Mouse (Mus musculus) neural tube, embryonic 11.5 days (tissue): ENCODE measurements around the gene Dock1. TPM values are rescaled to one million over a fixed set of nuclear protein-coding genes. Genes with fewer than 3 reads are reported as not detected.

ENCODE experiments used
- ATAC-seq: fragments of 200-750 bp; cut with Nextera tagmentation; 2 replicates; pipeline ENCODE4 v1.8.0; 2017; ENCODE audit warnings: moderate number of reproducible peaks, mild to moderate bottlenecking, moderate TSS enrichment, moderate library complexity; ENCODE audit not compliant: insufficient read depth, low FRiP score, low TSS enrichment
- DNase-seq: peaks from one replicate; pipeline ENCODE4 v3.0.0-alpha.2; 2015; ENCODE audit warnings: low spot score
- H3K27ac ChIP-seq: fragments of 300-500 bp; sonication (generic); 2 replicates; pipeline ENCODE4 v1.5.1; 2014; ENCODE audit warnings: low read depth, mild to moderate bottlenecking, low read length
- H3K27me3 ChIP-seq: fragments of 300-500 bp; sonication (generic); 2 replicates; pipeline ENCODE4 v1.6.1; 2014; ENCODE audit warnings: mild to moderate bottlenecking, low read length, mixed read lengths; ENCODE audit not compliant: control insufficient read depth, insufficient read depth
- H3K36me3 ChIP-seq: fragments of 300-500 bp; sonication (generic); 2 replicates; pipeline ENCODE4 v1.6.1; 2014; ENCODE audit warnings: mild to moderate bottlenecking, low read length, moderate library complexity, mixed read lengths; ENCODE audit not compliant: control insufficient read depth, insufficient read depth
- H3K4me1 ChIP-seq: fragments of 300-500 bp; sonication (generic); 2 replicates; pipeline ENCODE4 v1.6.1; 2014; ENCODE audit warnings: low read length, mixed read lengths; ENCODE audit not compliant: control insufficient read depth, insufficient read depth
- H3K4me2 ChIP-seq: fragments of 300-500 bp; sonication (generic); 2 replicates; pipeline ENCODE4 v1.6.1; 2014; ENCODE audit warnings: low read depth, mild to moderate bottlenecking, moderate library complexity
- H3K4me3 ChIP-seq: fragments of 300-500 bp; sonication (generic); 2 replicates; pipeline ENCODE4 v1.5.1; 2014; ENCODE audit warnings: low read depth, low read length
- H3K9ac ChIP-seq: fragments of 300-500 bp; sonication (generic); 2 replicates; pipeline ENCODE4 v1.6.1; 2014; ENCODE audit warnings: mild to moderate bottlenecking, low read length
- H3K9me3 ChIP-seq: fragments of 300-500 bp; sonication (generic); 2 replicates; pipeline ENCODE4 v1.6.1; 2016; ENCODE audit warnings: low read length; ENCODE audit not compliant: control insufficient read depth
- WGBS: fragments of 180-500 bp; shearing (Covaris S2); extraction: QIAGEN DNeasy Blood & Tissue Kit; methylation state at CpG from one replicate; pipeline ENCODE4 v1.1.7; 2014; 5-methylcytosine and 5-hydroxymethylcytosine counted together
- polyA plus RNA-seq: library from polyadenylated mRNA; unstranded; fragments of >200 nt; fragmentation: Nextera tagmentation; extraction: Ambion mirVana; gene quantifications from 2 replicates; pipeline ENCODE4 v1.2.1, GENCODE M21; 2014

The Dock1 gene
- polyA plus RNA-seq, 1 experiment from 2014 or later: 26.3 TPM

- no peaks in the 10 kb centered on the region for H3K27me3 ChIP-seq
- no peak for ATAC-seq
- no peak overlapping the region for H3K27ac ChIP-seq
- no peak overlapping the region for H3K4me3 ChIP-seq
- H3K4me1 ChIP-seq: no peaks in the 10 kb centered on the region
- no peak for DNase-seq
- no peaks in the 10 kb centered on the region for H3K36me3 ChIP-seq
- H3K4me2 ChIP-seq: no peak overlapping the region
- no peaks in the 10 kb centered on the region for H3K9me3 ChIP-seq
- 71% methylated on average over 3 of the region's 3 CpGs for WGBS
- H3K9ac ChIP-seq: no peak overlapping the region
Measured at GRCm38 (mm10) chr7:135031466-135031865, 361.0 kb downstream of the Dock1 start.

- ATAC-seq (no peak), DNase-seq (no peak)
- WGBS: 77% methylated on average over 5 of the region's 5 CpGs
Measured at GRCm38 (mm10) chr7:135034811-135035210, 364.4 kb downstream of the Dock1 start.

GRCm38 (mm10) chr7:135035651-135036050 is 365.2 kb downstream of the Dock1 start:
- no peaks in the 10 kb centered on the region for H3K4me1 ChIP-seq
- no peak for DNase-seq
- 67% methylated on average over 2 of the region's 2 CpGs for WGBS
- H3K9ac ChIP-seq: no peak overlapping the region
- H3K4me2 ChIP-seq: no peak overlapping the region
- H3K27ac ChIP-seq: no peak overlapping the region
- H3K36me3 ChIP-seq: no peaks in the 10 kb centered on the region
- no peak for ATAC-seq
- no peaks in the 10 kb centered on the region for H3K27me3 ChIP-seq
- no peak overlapping the region for H3K4me3 ChIP-seq
- H3K9me3 ChIP-seq: no peaks in the 10 kb centered on the region

More at GRCm38 (mm10) chr7:135034811-135035210, 364.4 kb downstream of the Dock1 start:
- no peak overlapping the region for H3K27ac ChIP-seq
- no peaks in the 10 kb centered on the region for H3K9me3 ChIP-seq
- no peaks in the 10 kb centered on the region for H3K4me1 ChIP-seq
- H3K4me3 ChIP-seq: no peak overlapping the region
- no peak overlapping the region for H3K9ac ChIP-seq
- H3K27me3 ChIP-seq: no peaks in the 10 kb centered on the region
- no peak overlapping the region for H3K4me2 ChIP-seq
- H3K36me3 ChIP-seq: no peaks in the 10 kb centered on the region

GRCm38 (mm10) chr7:135038930-135039329 is 368.5 kb downstream of the Dock1 start:
- Histone ChIP-seq H3K9me3 (no peaks in the 10 kb centered on the region), H3K27me3 (no peaks in the 10 kb centered on the region), H3K4me2 (no peak overlapping the region), H3K9ac (no peak overlapping the region), H3K27ac (no peak overlapping the region), H3K4me1 (no peaks in the 10 kb centered on the region), H3K4me3 (no peak overlapping the region), H3K36me3 (no peaks in the 10 kb centered on the region)
- WGBS: 90% methylated on average over 1 of the region's 1 CpGs
- no peak for ATAC-seq
- no peak for DNase-seq

GRCm38 (mm10) chr7:135043931-135044765 is 373.7 kb downstream of the Dock1 start:
- no peaks in the 10 kb centered on the region for H3K36me3 ChIP-seq
- no peaks in the 10 kb centered on the region for H3K4me1 ChIP-seq
- H3K4me3 ChIP-seq: no peak overlapping the region
- no peaks in the 10 kb centered on the region for H3K27me3 ChIP-seq
- 83% methylated on average over 12 of the region's 12 CpGs for WGBS
- H3K4me2 ChIP-seq: no peak overlapping the region
- no peaks in the 10 kb centered on the region for H3K9me3 ChIP-seq
- H3K27ac ChIP-seq: no peak overlapping the region
- H3K9ac ChIP-seq: no peak overlapping the region
- DNase-seq: no peak
- no peak for ATAC-seq

- Histone ChIP-seq H3K4me1 (no peaks in the 10 kb centered on the region), H3K4me2 (no peak overlapping the region), H3K36me3 (no peaks in the 10 kb centered on the region), H3K9me3 (no peaks in the 10 kb centered on the region), H3K27ac (no peak overlapping the region), H3K4me3 (no peak overlapping the region), H3K27me3 (no peaks in the 10 kb centered on the region), H3K9ac (no peak overlapping the region)
- ATAC-seq: no peak
- DNase-seq: no peak
- WGBS: 85% methylated on average over 2 of the region's 2 CpGs
Measured at GRCm38 (mm10) chr7:135049416-135049815, 379.0 kb downstream of the Dock1 start.

GRCm38 (mm10) chr7:135053186-135053715 is 382.8 kb downstream of the Dock1 start:
- no peaks in the 10 kb centered on the region for H3K27me3 ChIP-seq
- H3K9me3 ChIP-seq: no peaks in the 10 kb centered on the region
- no peaks in the 10 kb centered on the region for H3K4me1 ChIP-seq
- no peak overlapping the region for H3K9ac ChIP-seq
- no peak overlapping the region for H3K27ac ChIP-seq
- no peaks in the 10 kb centered on the region for H3K36me3 ChIP-seq
- ATAC-seq (no peak), DNase-seq (no peak)
- WGBS: 94% methylated on average over 8 of the region's 8 CpGs
- no peak overlapping the region for H3K4me3 ChIP-seq
- H3K4me2 ChIP-seq: no peak overlapping the region

- no peak for ATAC-seq
- Histone ChIP-seq H3K4me2 (no peak overlapping the region), H3K36me3 (no peaks in the 10 kb centered on the region), H3K4me1 (no peaks in the 10 kb centered on the region), H3K9ac (no peak overlapping the region), H3K27me3 (no peaks in the 10 kb centered on the region), H3K27ac (no peak overlapping the region), H3K9me3 (no peaks in the 10 kb centered on the region), H3K4me3 (no peak overlapping the region)
- 91% methylated on average over 7 of the region's 7 CpGs for WGBS
- no peak for DNase-seq
Measured at GRCm38 (mm10) chr7:135054664-135055063, 384.2 kb downstream of the Dock1 start.

GRCm38 (mm10) chr7:135059071-135059470 is 388.6 kb downstream of the Dock1 start:
- no peak overlapping the region for H3K9ac ChIP-seq
- no peaks in the 10 kb centered on the region for H3K9me3 ChIP-seq
- no peaks in the 10 kb centered on the region; the same call in 1 of the 2 replicates for H3K36me3 ChIP-seq
- H3K4me3 ChIP-seq: no peak overlapping the region
- H3K27me3 ChIP-seq: no peaks in the 10 kb centered on the region
- no peak overlapping the region for H3K4me2 ChIP-seq
- no peaks in the 10 kb centered on the region for H3K4me1 ChIP-seq
- DNase-seq (no peak), ATAC-seq (no peak)
- 87% methylated on average over 4 of the region's 4 CpGs for WGBS
- no peak overlapping the region for H3K27ac ChIP-seq
